Mouse (Mus musculus) heart, postnatal 0 days (tissue): Measurements from ENCODE around the gene Maml1.

ENCODE experiments used
- CTCF ChIP-seq: IDR thresholded peaks from 2 replicates; pipeline ENCODE4 v1.5.1; 2016; ENCODE audit warnings: antibody characterized with exemption, control low read depth, low read depth
- EP300 ChIP-seq: IDR thresholded peaks from 2 replicates; pipeline ENCODE4 v1.6.1; 2016; ENCODE audit warnings: antibody characterized with exemption, low read depth

GRCm38 (mm10) chr11:50238821-50239791 is 53.0 kb downstream of the Maml1 start:
- TF ChIP-seq EP300 (no peak), CTCF (no peak)
